Mouse (Mus musculus): ENCODE data around the gene Npepps.
A peak's percentile ranks its signal among the peaks of the same experiment; 100 is the strongest.
"Not testable (repeated sequence)": the region's sequence is repeated elsewhere in the genome, so short reads cannot be mapped to it uniquely, and the experiment has no call there.

Npepps gene

GRCm38 (mm10) chr11:97280216-97280861, at the start of gene Npepps:
Gene Npepps (minus strand): TSS chr11:97280638.
- peak; percentile 89 for DNase-seq

GRCm38 (mm10) chr11:97328148-97328547, 47.7 kb upstream of the Npepps start:
- peak; percentile 81 for DNase-seq

GRCm38 (mm10) chr11:97325224-97325623, 44.8 kb upstream of the Npepps start:
- no peak for DNase-seq

- not testable (repeated sequence) for DNase-seq
Observed at GRCm38 (mm10) chr11:97321894-97322600, 41.6 kb upstream of the Npepps start.

- DNase-seq = no peak
Observed at GRCm38 (mm10) chr11:97321197-97321596, 40.8 kb upstream of the Npepps start.

GRCm38 (mm10) chr11:97315504-97316503, 35.4 kb upstream of the Npepps start, which contains the start of gene Mrpl45:
Gene Mrpl45 (plus strand): TSS chr11:97315716.
- DNase-seq = peak; percentile 100

GRCm38 (mm10) chr11:97314751-97315503, 34.5 kb upstream of the Npepps start:
- DNase-seq = no peak

GRCm38 (mm10) chr11:97314110-97314509, 33.7 kb upstream of the Npepps start:
- DNase-seq = no peak

- DNase-seq = not testable (repeated sequence)
Observed at GRCm38 (mm10) chr11:97312871-97313270, 32.4 kb upstream of the Npepps start.

- DNase-seq = peak; percentile 81
Observed at GRCm38 (mm10) chr11:97310895-97311631, 30.6 kb upstream of the Npepps start.

- DNase-seq = peak; percentile 93
Observed at GRCm38 (mm10) chr11:97309911-97310571, 29.6 kb upstream of the Npepps start.

GRCm38 (mm10) chr11:97309451-97309836, 29.0 kb upstream of the Npepps start:
- peak; percentile 42 for DNase-seq

- DNase-seq = no peak
Observed at GRCm38 (mm10) chr11:97308806-97309450, 28.5 kb upstream of the Npepps start.

GRCm38 (mm10) chr11:97307294-97308069, 27.0 kb upstream of the Npepps start:
- no peak for DNase-seq

- no peak for DNase-seq
Observed at GRCm38 (mm10) chr11:97304631-97305030, 24.2 kb upstream of the Npepps start.

- DNase-seq = no peak
Observed at GRCm38 (mm10) chr11:97302231-97302781, 21.9 kb upstream of the Npepps start.

- no peak for DNase-seq
Observed at GRCm38 (mm10) chr11:97301406-97301805, 21.0 kb upstream of the Npepps start.

- DNase-seq = no peak
Observed at GRCm38 (mm10) chr11:97299939-97300338, 19.5 kb upstream of the Npepps start.

GRCm38 (mm10) chr11:97296542-97296941, 16.1 kb upstream of the Npepps start:
- DNase-seq = no peak

Data from embryo, embryonic 11 days (tissue).